Mouse (Mus musculus): ENCODE data around the gene Serpini1. TPM values are rescaled to one million over a fixed set of nuclear protein-coding genes. Genes with fewer than 3 reads are reported as not detected.
"Not testable (repeated sequence)": the region's sequence is repeated elsewhere in the genome, so short reads cannot be mapped to it uniquely, and the experiment has no call there.

Serpini1 gene
- polyA plus RNA-seq, 1 experiment, result 1.8 TPM

DNA sequence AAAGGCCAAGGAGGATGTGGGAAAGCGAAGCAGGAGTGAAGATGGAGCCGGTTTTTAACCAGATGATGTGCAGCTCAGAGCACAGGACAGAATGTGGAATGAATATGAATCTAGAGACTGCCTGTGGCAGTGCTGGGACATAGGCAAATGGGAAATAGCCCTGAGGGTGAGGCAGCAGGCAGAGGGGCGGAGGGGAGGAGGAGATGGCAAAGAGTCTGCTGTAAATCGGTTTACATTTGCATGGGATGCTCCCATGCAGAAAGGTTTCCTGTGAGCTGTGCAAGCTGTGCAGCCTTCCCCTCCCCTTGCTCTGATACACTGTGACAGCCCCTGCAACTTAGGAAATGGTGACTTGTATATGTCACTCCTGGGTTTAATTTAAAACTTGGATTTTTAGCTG is 76.3 kb downstream of the Serpini1 start:
- TF ChIP-seq CTCF (IDR thresholded peaks at IDR 0.05; ENCODE audit: control insufficient read depth, insufficient read depth, insufficient replicate concordance, low read depth, low read length) (no peak), POLR2A (IDR thresholded peaks at IDR 0.05; ENCODE audit: control insufficient read depth, low read depth, low read length) (no peak)
- Histone ChIP-seq H3K36me3 (ENCODE audit: control insufficient read depth, insufficient read depth, low read length) (no peaks in the 10 kb centered on the region), H3K27ac (ENCODE audit: control insufficient read depth, insufficient read depth, low read depth, low read length) (no peak overlapping the region), H3K4me3 (ENCODE audit: control insufficient read depth, low read depth, low read length) (no peak overlapping the region), H3K27me3 (ENCODE audit: control insufficient read depth, insufficient read depth, low read length) (no peaks in the 10 kb centered on the region), H3K4me1 (ENCODE audit: control insufficient read depth, insufficient read depth, low read length) (no peaks in the 10 kb centered on the region)

DNA sequence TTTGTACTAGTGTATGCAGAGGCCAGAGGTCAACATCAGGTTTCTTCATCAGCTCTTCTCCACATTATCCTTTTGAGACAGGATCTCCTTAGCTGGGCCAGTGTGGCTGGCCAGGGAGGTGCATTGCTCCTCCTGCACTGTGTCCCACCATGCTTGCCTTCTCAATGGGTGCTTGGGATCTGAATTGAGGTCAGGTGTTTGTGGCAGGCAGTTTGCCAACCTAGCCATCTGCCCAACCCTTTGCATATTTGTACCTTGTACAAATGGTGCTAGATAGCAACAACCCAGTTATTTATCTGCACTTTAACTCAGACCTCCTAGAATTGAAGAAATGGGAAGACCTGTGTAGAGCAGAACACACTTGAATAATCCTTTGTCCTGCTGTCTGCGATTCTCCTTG is 78.3 kb downstream of the Serpini1 start:
- no peaks in the 10 kb centered on the region for H3K27me3 ChIP-seq (ENCODE audit: control insufficient read depth, insufficient read depth, low read length)

DNA sequence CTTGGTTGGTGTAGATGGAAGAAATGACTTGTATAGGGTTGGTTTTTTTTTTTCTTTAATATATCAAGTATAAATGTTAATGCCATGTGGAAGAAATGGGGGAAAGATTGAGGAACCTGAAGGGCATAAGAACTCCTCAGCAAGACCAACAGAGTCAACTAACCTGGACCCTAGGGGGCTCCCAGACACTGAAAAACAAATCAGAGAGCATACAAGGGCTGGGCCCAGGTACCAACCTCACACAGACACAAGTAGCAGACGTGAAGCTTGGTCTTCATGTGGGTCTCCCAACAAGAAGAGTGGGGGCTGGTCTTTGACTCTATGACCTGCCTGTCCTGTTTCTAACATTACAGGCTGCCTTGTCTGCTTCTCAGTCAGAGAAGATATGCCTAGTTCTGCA is 82.2 kb downstream of the Serpini1 start:
- no peaks in the 10 kb centered on the region for H3K27me3 ChIP-seq (ENCODE audit: control insufficient read depth, insufficient read depth, low read length)
- no peaks in the 10 kb centered on the region for H3K36me3 ChIP-seq (ENCODE audit: control insufficient read depth, insufficient read depth, low read length)
- H3K4me3 ChIP-seq (ENCODE audit: control insufficient read depth, low read depth, low read length), result no peak overlapping the region
- TF ChIP-seq POLR2A (IDR thresholded peaks at IDR 0.05; ENCODE audit: control insufficient read depth, low read depth, low read length), result no peak
- no peak for TF ChIP-seq CTCF (IDR thresholded peaks at IDR 0.05; ENCODE audit: control insufficient read depth, insufficient read depth, insufficient replicate concordance, low read depth, low read length)
- H3K27ac ChIP-seq (ENCODE audit: control insufficient read depth, insufficient read depth, low read depth, low read length), result no peak overlapping the region
- H3K4me1 ChIP-seq (ENCODE audit: control insufficient read depth, insufficient read depth, low read length), result no peaks in the 10 kb centered on the region

More for the DNA sequence above, 78.3 kb downstream of the Serpini1 start:
- Histone ChIP-seq H3K4me3 (ENCODE audit: control insufficient read depth, low read depth, low read length) (no peak overlapping the region), H3K36me3 (ENCODE audit: control insufficient read depth, insufficient read depth, low read length) (no peaks in the 10 kb centered on the region), H3K27ac (ENCODE audit: control insufficient read depth, insufficient read depth, low read depth, low read length) (no peak overlapping the region), H3K4me1 (ENCODE audit: control insufficient read depth, insufficient read depth, low read length) (no peaks in the 10 kb centered on the region)
- TF ChIP-seq POLR2A (IDR thresholded peaks at IDR 0.05; ENCODE audit: control insufficient read depth, low read depth, low read length) (no peak), CTCF (IDR thresholded peaks at IDR 0.05; ENCODE audit: control insufficient read depth, insufficient read depth, insufficient replicate concordance, low read depth, low read length) (no peak)

DNA sequence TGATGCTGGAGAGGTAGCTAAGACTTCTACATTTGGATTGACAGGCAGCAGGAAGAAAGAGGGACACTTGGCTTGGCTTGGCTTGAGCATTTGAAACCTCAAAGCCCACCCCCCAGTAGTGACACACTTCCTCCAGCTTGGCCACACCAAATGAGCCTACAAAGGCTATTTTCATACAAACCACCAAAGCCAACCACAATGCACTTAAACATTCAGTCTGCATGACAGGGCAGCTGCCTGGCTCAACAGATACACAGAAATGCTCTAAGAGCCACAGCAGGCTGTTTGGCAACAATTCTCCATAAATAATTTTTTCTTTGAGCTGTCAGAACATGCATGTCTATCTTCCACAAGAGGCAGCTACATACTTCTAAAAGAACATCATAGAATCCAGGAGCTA is 90.2 kb downstream of the Serpini1 start:
- H3K4me3 ChIP-seq (ENCODE audit: control insufficient read depth, low read depth, low read length), result no peak overlapping the region
- no peaks in the 10 kb centered on the region for H3K36me3 ChIP-seq (ENCODE audit: control insufficient read depth, insufficient read depth, low read length)
- no peaks in the 10 kb centered on the region for H3K27me3 ChIP-seq (ENCODE audit: control insufficient read depth, insufficient read depth, low read length)
- H3K27ac ChIP-seq (ENCODE audit: control insufficient read depth, insufficient read depth, low read depth, low read length), result no peak overlapping the region
- TF ChIP-seq CTCF (IDR thresholded peaks at IDR 0.05; ENCODE audit: control insufficient read depth, insufficient read depth, insufficient replicate concordance, low read depth, low read length), result no peak
- no peak for TF ChIP-seq POLR2A (IDR thresholded peaks at IDR 0.05; ENCODE audit: control insufficient read depth, low read depth, low read length)
- H3K4me1 ChIP-seq (ENCODE audit: control insufficient read depth, insufficient read depth, low read length), result no peaks in the 10 kb centered on the region

DNA sequence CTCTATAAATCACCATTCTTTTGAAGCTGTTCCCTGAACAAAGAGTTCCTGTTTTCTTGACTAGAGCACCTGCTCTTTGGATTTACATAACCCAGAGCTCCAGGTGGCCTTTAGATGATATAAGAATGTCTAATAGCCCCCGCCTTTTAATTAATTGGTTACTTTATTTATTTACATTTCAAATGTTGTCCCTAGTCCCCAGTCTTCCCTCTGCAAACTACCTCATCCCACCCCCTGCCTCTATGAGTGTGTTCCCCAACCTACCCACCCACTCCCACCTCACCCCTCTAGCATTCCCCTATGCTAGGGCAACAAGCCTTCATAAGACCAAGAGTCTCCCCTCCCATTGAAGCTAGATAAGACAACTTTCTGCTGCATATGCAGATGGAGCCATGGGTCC is 90.9 kb downstream of the Serpini1 start:
- H3K27ac ChIP-seq (ENCODE audit: control insufficient read depth, insufficient read depth, low read depth, low read length), result no peak overlapping the region
- TF ChIP-seq CTCF (IDR thresholded peaks at IDR 0.05; ENCODE audit: control insufficient read depth, insufficient read depth, insufficient replicate concordance, low read depth, low read length) (no peak), POLR2A (IDR thresholded peaks at IDR 0.05; ENCODE audit: control insufficient read depth, low read depth, low read length) (no peak)
- no peaks in the 10 kb centered on the region for H3K4me1 ChIP-seq (ENCODE audit: control insufficient read depth, insufficient read depth, low read length)
- no peaks in the 10 kb centered on the region for H3K36me3 ChIP-seq (ENCODE audit: control insufficient read depth, insufficient read depth, low read length)
- no peaks in the 10 kb centered on the region for H3K27me3 ChIP-seq (ENCODE audit: control insufficient read depth, insufficient read depth, low read length)
- no peak overlapping the region for H3K4me3 ChIP-seq (ENCODE audit: control insufficient read depth, low read depth, low read length)

DNA sequence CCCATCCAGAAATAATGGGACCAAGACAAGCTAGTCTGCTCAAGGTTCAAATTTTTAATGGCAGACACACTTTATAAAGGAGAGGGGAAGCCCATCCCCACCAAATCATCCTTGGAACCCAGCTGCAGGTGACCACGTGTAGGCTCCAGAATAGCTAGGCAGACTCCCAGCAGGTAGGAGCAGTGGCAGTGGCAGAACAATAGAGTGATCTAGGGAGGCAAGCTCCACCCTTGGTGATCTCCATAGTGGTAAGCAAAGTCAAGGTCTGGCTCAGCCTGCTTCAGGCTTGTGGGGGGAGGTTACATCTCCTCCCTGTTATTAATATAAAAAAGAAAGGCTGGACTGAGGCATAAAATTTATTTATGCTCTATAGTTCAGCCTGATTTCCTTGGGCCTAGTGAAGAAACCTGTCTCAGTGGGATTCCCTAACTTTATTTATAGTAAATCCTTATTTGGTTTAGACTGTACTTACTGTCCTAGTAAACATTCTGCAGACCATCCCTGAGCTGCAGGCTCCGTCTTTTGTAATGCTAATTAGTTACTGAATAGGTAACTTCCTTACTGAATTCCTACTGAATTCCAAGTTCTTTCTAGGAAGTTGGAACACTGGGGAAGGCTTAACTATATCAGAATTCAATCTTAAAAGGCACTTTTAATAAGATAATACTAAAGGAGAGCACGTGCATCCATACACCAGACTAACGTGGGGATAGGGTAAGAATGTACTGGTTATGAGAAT is 93.2 kb downstream of the Serpini1 start:
- H3K27me3 ChIP-seq (ENCODE audit: control insufficient read depth, insufficient read depth, low read length); H3K4me1 ChIP-seq (ENCODE audit: control insufficient read depth, insufficient read depth, low read length); H3K27ac ChIP-seq (ENCODE audit: control insufficient read depth, insufficient read depth, low read depth, low read length); H3K36me3 ChIP-seq (ENCODE audit: control insufficient read depth, insufficient read depth, low read length); H3K4me3 ChIP-seq (ENCODE audit: control insufficient read depth, low read depth, low read length): not testable (repeated sequence)

DNA sequence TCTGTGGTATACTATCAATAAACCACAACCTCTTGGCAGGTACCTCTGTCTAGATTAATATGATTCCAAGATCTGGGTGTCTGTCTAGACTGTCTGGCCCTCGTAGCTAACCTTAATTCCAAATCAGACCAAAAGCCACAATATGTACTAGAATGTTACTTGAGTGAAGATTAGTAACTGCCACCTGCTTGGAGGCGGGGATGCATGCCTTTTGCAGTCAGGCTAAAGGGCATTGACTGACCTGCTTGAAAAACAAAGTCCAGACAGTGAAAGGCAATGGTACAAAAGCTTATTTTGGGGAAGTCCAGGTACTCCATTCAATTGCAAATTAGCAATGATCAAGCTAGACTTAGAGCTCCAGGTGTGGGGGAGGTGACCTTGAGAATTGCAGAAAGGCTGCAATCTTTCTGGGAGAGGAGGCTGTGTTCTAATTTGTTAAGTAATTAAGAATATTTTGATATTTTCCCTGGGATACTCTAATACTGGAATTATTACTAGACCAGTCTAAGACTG is 94.3 kb downstream of the Serpini1 start:
- Histone ChIP-seq H3K36me3 (ENCODE audit: control insufficient read depth, insufficient read depth, low read length) (no peaks in the 10 kb centered on the region), H3K27ac (ENCODE audit: control insufficient read depth, insufficient read depth, low read depth, low read length) (no peak overlapping the region), H3K27me3 (ENCODE audit: control insufficient read depth, insufficient read depth, low read length) (no peaks in the 10 kb centered on the region), H3K4me3 (ENCODE audit: control insufficient read depth, low read depth, low read length) (no peak overlapping the region), H3K4me1 (ENCODE audit: control insufficient read depth, insufficient read depth, low read length) (no peaks in the 10 kb centered on the region)
- TF ChIP-seq POLR2A (IDR thresholded peaks at IDR 0.05; ENCODE audit: control insufficient read depth, low read depth, low read length) (no peak), CTCF (IDR thresholded peaks at IDR 0.05; ENCODE audit: control insufficient read depth, insufficient read depth, insufficient replicate concordance, low read depth, low read length) (no peak)

DNA sequence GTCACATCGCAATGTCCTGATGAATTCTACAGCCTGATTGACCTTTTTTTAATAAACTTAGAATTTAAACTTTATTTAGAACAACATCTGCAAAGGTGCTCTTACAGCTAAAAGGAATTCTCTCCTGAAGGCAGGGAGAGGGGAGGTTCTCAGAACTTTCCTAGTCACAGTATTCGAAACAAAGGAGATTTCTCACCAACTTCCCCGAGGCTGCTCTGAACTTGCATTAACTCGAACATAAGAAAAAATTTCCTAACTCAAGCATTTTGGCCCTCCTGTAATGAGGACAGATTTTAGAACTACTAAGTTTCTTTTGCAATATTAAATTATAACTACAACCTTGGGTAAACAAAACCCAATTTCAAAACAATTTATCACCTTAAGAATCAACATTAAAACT is 96.6 kb downstream of the Serpini1 start:
- H3K27ac ChIP-seq (ENCODE audit: control insufficient read depth, insufficient read depth, low read depth, low read length); H3K27me3 ChIP-seq (ENCODE audit: control insufficient read depth, insufficient read depth, low read length); H3K36me3 ChIP-seq (ENCODE audit: control insufficient read depth, insufficient read depth, low read length); H3K4me1 ChIP-seq (ENCODE audit: control insufficient read depth, insufficient read depth, low read length); H3K4me3 ChIP-seq (ENCODE audit: control insufficient read depth, low read depth, low read length): not testable (repeated sequence)

Measured in testis, adult 2 months (tissue).